Mouse (Mus musculus): ENCODE data around the gene Pfdn6. TPM values are rescaled to one million over a fixed set of nuclear protein-coding genes. Genes with fewer than 3 reads are reported as not detected.
A peak's percentile ranks its signal among the peaks of the same experiment; 100 is the strongest.
"Not testable (repeated sequence)": the region's sequence is repeated elsewhere in the genome, so short reads cannot be mapped to it uniquely, and the experiment has no call there.

Pfdn6 gene
- total RNA-seq, 1 experiment from 2014 or later, result 96.2 TPM

DNA sequence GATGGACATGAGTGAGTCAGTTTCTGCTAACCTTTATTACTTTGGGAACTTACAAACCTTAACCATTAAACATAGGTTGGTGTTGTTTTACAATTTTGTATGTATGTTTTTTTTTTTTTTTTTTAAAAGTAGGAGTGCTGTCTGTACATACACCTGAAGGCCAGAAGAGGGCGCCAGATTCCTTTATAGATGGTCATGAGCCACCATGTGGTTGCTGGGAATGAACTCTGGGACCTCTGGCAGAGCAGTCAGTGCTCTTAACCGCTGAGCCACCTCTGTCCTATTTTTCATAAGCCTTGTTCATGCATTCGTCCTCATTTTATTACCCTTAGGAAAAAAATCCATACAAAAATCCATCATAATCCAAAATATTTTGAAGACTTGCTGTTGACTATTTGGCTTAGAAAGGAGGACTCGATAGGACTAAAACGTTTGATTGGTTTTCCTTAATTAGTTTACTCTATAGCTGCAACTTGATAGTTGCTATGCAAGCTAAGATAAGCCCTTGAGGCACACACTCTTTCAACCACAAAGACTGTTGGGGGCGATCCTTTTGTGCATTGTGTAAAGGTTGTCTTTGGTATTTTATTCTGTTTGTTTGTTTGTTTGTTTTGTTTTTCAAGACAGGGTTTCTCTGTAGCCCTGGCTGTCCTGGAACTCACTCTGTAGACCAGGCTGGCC is 42.9 kb downstream of the Pfdn6 start:
- DNase-seq, result peak; percentile 72

DNA sequence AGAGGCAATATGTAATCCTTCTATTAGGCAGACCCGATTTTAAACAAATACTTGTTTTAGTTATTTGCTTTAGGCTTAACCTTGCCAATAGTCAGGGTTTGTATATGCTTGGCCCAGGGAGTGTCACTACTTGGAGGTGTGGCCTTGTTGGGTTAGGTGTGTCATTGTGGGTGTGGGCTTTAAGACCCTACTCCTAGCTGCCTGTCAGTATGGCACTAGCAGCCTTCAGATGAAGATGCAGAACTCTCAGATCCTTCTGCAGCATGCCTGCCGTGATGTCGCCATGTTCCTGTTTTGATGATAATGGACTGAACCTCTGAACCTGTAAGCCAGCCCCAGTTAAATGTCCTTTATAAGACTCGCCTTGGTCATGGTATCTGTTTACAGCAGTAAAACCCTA is 47.1 kb downstream of the Pfdn6 start:
- DNase-seq, result not testable (repeated sequence)

DNA sequence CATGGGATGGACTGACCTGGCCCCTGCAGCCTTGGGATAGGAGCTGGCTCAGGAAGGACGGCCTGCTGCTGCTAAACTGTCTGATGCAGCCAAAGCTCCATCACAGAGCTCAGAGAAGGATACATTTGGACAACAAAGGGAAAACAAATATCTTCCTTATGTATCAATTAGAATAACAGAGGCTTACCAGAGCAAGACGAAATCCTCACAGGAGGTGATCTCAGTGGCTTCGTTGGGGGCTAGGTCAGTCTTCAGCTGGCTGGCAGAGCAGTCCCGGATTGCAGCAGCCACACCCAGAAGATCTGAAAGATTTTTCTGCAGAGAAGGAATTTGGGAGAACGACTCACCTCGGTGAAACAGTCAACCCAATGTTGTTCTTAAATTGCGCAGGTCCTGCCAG is 47.7 kb downstream of the Pfdn6 start:
- DNase-seq, result no peak

DNA sequence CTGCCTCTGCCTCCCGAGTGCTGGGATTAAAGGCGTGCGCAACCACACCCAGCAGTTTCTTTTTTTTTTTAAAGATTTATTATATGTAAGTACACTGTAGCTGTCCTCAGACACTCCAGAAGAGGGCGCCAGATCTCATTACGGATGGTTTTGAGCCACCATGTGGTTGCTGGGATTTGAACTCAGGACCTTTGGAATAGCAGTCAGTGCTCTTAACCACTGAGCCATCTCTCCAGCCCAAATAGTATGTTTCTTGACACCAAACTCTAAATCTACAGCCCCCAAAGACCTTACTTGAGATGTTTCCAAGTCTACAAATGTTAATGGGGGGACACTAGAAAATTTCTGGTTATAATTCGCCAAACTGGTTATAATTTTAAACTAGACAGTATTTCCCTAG is 48.3 kb downstream of the Pfdn6 start:
- not testable (repeated sequence) for DNase-seq

DNA sequence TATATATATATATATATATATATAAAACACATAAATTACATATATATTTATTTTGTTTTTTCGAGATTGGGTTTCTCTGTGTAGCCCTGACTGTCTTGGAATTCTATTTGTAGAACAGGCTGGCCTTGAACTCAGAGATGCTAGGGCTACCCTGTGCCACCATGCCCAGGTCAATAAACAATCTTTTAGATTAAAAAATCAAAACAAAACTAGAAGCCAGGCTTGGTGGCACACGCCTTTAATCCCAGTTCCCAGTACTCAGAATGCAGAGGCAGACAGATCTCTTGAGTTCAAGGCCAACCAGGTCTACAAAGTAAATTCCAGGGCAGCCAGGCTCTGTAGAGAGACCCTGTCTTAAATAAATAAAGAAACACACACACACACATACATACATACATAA is 48.8 kb downstream of the Pfdn6 start:
- DNase-seq, result no peak

DNA sequence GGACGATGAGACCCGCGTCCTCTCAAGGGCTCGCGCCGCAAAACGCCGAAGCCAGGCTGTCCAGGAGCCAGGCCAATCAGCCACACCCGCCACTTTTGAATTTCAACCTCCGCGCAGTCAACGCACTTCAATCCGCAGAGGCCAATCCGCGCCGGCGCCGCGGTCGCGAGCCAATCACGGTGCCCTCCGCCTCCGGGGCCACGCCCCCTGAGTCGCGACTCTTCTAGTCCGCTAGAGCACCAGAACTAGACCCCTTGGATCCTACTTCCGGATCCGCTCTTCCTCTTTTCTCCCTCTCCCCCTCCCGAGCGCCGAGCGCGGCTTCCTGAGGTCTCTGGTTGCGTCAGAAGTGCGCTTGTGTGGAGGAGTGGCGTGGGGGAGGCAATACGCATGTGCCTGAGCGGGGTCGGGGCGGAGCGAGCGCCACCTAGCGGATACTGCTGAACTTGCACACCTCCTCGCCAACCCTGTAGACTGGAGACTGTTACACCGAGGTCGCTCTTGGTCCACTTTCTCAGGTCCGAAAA is 49.5 kb downstream of the Pfdn6 start, which contains the start of gene Kifc1:
Gene Kifc1 (minus strand): TSS at position 129 of the 527 bp plus-strand sequence.
- DNase-seq, result peak; percentile 99

DNA sequence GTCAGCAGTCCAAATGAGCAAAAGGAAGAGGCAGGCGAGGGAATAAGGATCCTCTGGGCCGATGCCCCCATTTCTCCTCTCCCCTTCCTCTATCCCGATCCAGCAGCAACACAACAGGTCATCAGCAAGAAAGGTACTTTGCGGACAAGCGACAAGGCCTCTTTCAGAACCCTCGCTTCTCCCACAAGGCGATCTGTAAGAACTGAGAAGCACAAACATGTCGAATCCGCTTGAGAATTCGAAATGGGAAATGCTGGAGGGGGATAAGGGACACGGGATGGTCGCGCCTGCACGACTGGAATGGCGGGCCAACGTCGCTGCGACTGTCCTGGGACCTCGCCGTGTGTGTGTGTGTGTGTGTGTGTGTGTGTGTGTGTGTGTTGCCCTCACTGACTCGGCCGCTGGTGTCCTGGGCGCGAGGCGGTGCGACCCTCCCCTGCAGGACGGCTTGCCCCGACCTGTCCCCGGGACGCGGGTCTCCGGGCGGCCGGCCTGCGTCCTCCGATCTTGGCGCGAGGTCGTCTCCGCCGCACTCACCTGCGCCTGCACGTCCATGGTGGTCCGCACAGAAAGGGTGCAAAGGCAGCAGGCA is 50.1 kb downstream of the Pfdn6 start:
- not testable (repeated sequence) for DNase-seq

Other genes with a start within 250 kb of the Pfdn6 start
- 119 and 133 TPM in 2 replicates for gene March2, start 221.7 kb downstream of the Pfdn6 start, total RNA-seq (2021)
- gene Rab11b, start 179.8 kb downstream of the Pfdn6 start, total RNA-seq (2021), result 217 and 242 TPM in 2 replicates
- 121 and 189 TPM in 2 replicates for gene Angptl4, start 158.5 kb downstream of the Pfdn6 start, total RNA-seq (2021)
- gene Kank3, start 129.8 kb downstream of the Pfdn6 start, total RNA-seq (2021), result 92.4 and 108 TPM in 2 replicates
- gene Rps28, start 115.8 kb downstream of the Pfdn6 start, total RNA-seq (2021), result 1,257 and 1,514 TPM in 2 replicates
- 505 and 552 TPM in 2 replicates for gene Ndufa7, start 115.8 kb downstream of the Pfdn6 start, total RNA-seq (2021)
- gene Cd320, start 97.3 kb downstream of the Pfdn6 start, total RNA-seq (2021), result 31.5 and 36.5 TPM in 2 replicates
- gene Gm7029, start 66.5 kb downstream of the Pfdn6 start, total RNA-seq (2021), result not detected in 2 replicates
- 11.0 and 12.4 TPM in 2 replicates for gene Kifc1, start 49.7 kb downstream of the Pfdn6 start, total RNA-seq (2021)
- not detected in 2 replicates for gene Platr17, start 35.2 kb downstream of the Pfdn6 start, total RNA-seq (2021)
- 27.7 and 32.0 TPM in 2 replicates for gene Daxx, start 30.9 kb downstream of the Pfdn6 start, total RNA-seq (2021)
- 132 and 145 TPM in 2 replicates for gene Tapbp, start 24.4 kb downstream of the Pfdn6 start, total RNA-seq (2021)
- gene Zbtb22, start 24.4 kb downstream of the Pfdn6 start, total RNA-seq (2021), result 25.5 and 34.5 TPM in 2 replicates
- 53.2 and 80.3 TPM in 2 replicates for gene Rgl2, start 10.8 kb downstream of the Pfdn6 start, total RNA-seq (2021)
- 32.9 and 35.7 TPM in 2 replicates for gene Wdr46, start 317 bp upstream of the Pfdn6 start, total RNA-seq (2021)
- 3.2 and 6.2 TPM in 2 replicates for gene B3galt4, start 11.1 kb upstream of the Pfdn6 start, total RNA-seq (2021)
- gene Vps52, start 15.5 kb upstream of the Pfdn6 start, total RNA-seq (2021), result 46.8 and 52.9 TPM in 2 replicates
- 760 and 860 TPM in 2 replicates for gene Rps18, start 15.7 kb upstream of the Pfdn6 start, total RNA-seq (2021)
- 212 and 322 TPM in 2 replicates for gene H2-K1, start 60.0 kb upstream of the Pfdn6 start, total RNA-seq (2021)
- 36.6 and 42.5 TPM in 2 replicates for gene Ring1, start 84.3 kb upstream of the Pfdn6 start, total RNA-seq (2021)
- gene H2-Ke6, start 87.7 kb upstream of the Pfdn6 start, total RNA-seq (2021), result 207 and 212 TPM in 2 replicates
- 127 and 161 TPM in 2 replicates for gene Slc39a7, start 91.3 kb upstream of the Pfdn6 start, total RNA-seq (2021)
- 54.5 and 66.6 TPM in 2 replicates for gene Rxrb, start 91.5 kb upstream of the Pfdn6 start, total RNA-seq (2021)
- gene Col11a2, start 99.1 kb upstream of the Pfdn6 start, total RNA-seq (2021), result 1.1 and 2.6 TPM in 2 replicates
- gene H2-Oa, start 152.0 kb upstream of the Pfdn6 start, total RNA-seq (2021), result 0.33 and 4.1 TPM in 2 replicates
- 8.0 and 18.8 TPM in 2 replicates for gene H2-DMa, start 179.2 kb upstream of the Pfdn6 start, total RNA-seq (2021)
- gene Brd2, start 182.3 kb upstream of the Pfdn6 start, total RNA-seq (2021), result 198 and 203 TPM in 2 replicates
- gene H2-DMb2, start 203.0 kb upstream of the Pfdn6 start, total RNA-seq (2021), result 2.7 and 17.0 TPM in 2 replicates
- 3.6 and 8.3 TPM in 2 replicates for gene H2-DMb1, start 212.7 kb upstream of the Pfdn6 start, total RNA-seq (2021)
- gene Tap1, start 247.2 kb upstream of the Pfdn6 start, total RNA-seq (2021), result 11.1 and 20.4 TPM in 2 replicates
- 6.9 and 12.2 TPM in 2 replicates for gene Psmb9, start 247.4 kb upstream of the Pfdn6 start, total RNA-seq (2021)